Mouse (Mus musculus) neural tube, embryonic 14.5 days (tissue): ENCODE results near the gene Fam173b. TPM values are rescaled to one million over a fixed set of nuclear protein-coding genes. Genes with fewer than 3 reads are reported as not detected.
"Not testable (repeated sequence)": the region's sequence is repeated elsewhere in the genome, so short reads cannot be mapped to it uniquely, and the experiment has no call there.

Experiments
- ATAC-seq: fragments of 200-750 bp; cut with Nextera tagmentation; 2 replicates; pipeline ENCODE4 v1.8.0; 2017; ENCODE audit warnings: low read depth, mild to moderate bottlenecking, moderate TSS enrichment, moderate library complexity
- H3K27ac ChIP-seq: fragments of 300-500 bp; sonication (generic); 2 replicates; pipeline ENCODE4 v1.5.1; 2014; ENCODE audit warnings: low read depth, mild to moderate bottlenecking, control low read depth, low read length, moderate library complexity, mixed read lengths
- H3K27me3 ChIP-seq: fragments of 300-500 bp; sonication (generic); 2 replicates; pipeline ENCODE4 v1.6.1; 2014; ENCODE audit warnings: low read length; ENCODE audit not compliant: control insufficient read depth, insufficient read depth
- H3K36me3 ChIP-seq: fragments of 300-500 bp; sonication (generic); 2 replicates; pipeline ENCODE4 v1.6.1; 2014; ENCODE audit warnings: low read length, mixed read lengths; ENCODE audit not compliant: control insufficient read depth, insufficient read depth
- H3K4me1 ChIP-seq: fragments of 300-500 bp; sonication (generic); 2 replicates; pipeline ENCODE4 v1.6.1; 2014; ENCODE audit warnings: low read length; ENCODE audit not compliant: control insufficient read depth, insufficient read depth
- H3K4me2 ChIP-seq: fragments of 300-500 bp; sonication (generic); 2 replicates; pipeline ENCODE4 v1.6.1; 2014; ENCODE audit warnings: mild to moderate bottlenecking, low read depth, low read length, control low read depth
- H3K4me3 ChIP-seq: fragments of 300-500 bp; sonication (generic); 2 replicates; pipeline ENCODE4 v1.5.1; 2014; ENCODE audit warnings: low read depth, low read length, control low read depth, mixed read lengths
- H3K9ac ChIP-seq: fragments of 300-500 bp; sonication (generic); replicated peaks from 2 replicates; pipeline ENCODE4 v1.6.1; 2014; ENCODE audit warnings: low read depth, mild to moderate bottlenecking, control low read depth, low read length, mixed read lengths
- H3K9me3 ChIP-seq: fragments of 300-500 bp; sonication (generic); 2 replicates; pipeline ENCODE4 v1.6.1; 2016; ENCODE audit warnings: low read length; ENCODE audit not compliant: control insufficient read depth
- WGBS: fragments of 180-500 bp; shearing (Covaris S2); extraction: QIAGEN DNeasy Blood & Tissue Kit; methylation state at CpG from one replicate; pipeline ENCODE4 v1.1.7; 2014; 5-methylcytosine and 5-hydroxymethylcytosine counted together
- polyA plus RNA-seq: library from polyadenylated mRNA; unstranded; fragments of >200 nt; fragmentation: Nextera tagmentation; extraction: Ambion mirVana; gene quantifications from 2 replicates; pipeline ENCODE4 v1.2.1, GENCODE M21; 2014

The Fam173b gene
- polyA plus RNA-seq, 1 experiment from 2014 or later: 10.2 TPM

DNA sequence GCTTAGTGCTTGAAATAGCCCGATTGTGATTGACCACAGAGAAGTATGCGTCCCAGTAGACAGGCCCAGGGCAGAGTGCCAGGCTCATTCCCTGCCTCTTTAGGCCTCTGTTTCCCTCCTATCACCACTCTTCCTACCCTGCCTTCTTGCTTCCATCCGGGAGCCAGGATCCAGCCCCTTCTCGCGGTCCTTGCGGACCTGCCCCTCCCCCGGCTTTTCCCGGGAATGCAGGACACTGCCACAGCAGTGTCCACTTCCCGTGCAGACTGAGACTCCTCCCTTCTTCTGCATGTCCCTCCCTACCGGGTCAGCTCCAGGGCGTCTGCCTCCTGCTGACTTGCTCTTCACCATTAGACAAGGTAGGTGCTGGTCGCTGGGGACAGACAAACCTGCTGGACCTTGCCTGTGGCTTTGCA lies 33.1 kb upstream of the Fam173b start:
- no peaks in the 10 kb centered on the region for H3K36me3 ChIP-seq
- whole genome bisulfite sequencing: 20% methylated on average over 12 of the region's 12 CpGs
- no peak overlapping the region for H3K9ac ChIP-seq
- no peak overlapping the region for H3K27ac ChIP-seq
- H3K4me2 ChIP-seq: no peak overlapping the region
- no peaks in the 10 kb centered on the region for H3K4me1 ChIP-seq
- peak; percentile 34; the same call in 1 of the 2 replicates for ATAC-seq
- no peak overlapping the region for H3K4me3 ChIP-seq
- no peaks in the 10 kb centered on the region for H3K27me3 ChIP-seq
- no peaks in the 10 kb centered on the region for H3K9me3 ChIP-seq

DNA sequence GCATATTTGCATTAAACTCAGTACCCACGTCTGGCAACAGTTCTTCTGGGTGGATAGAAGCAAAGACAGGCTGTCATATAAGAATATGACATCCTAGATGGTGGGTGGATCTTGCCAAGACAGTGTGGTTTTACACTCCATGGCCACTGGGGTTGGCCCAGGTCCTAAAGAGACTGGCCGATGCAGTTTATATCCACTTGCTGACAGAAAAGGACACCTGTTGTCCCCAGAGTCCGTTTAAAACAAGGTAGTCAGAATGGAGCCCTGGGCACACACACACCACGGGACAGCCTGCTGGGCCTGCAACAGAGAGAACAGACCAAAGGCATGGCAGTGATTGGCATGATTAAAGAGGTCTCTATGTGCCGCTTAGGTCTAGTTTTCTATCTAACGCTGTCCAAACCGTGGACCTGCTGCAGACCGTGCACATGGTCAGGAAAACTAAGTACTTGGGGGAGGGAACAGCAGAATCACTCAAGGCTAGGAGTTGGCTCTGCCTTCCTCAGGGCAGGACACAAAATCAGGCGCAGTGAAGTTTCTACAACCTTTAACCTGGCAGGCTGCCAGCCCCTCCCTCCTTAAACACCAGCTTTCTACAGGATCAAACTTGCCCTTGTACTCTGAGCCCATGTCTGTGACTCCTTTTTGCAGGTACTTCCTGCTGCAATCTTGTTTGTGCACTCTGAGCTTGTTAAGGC lies 32.2 kb upstream of the Fam173b start:
- no peaks in the 10 kb centered on the region for H3K4me1 ChIP-seq
- H3K27ac ChIP-seq: no peak overlapping the region
- H3K9me3 ChIP-seq: no peaks in the 10 kb centered on the region
- ATAC-seq: no peak
- H3K4me2 ChIP-seq: no peak overlapping the region
- no peaks in the 10 kb centered on the region for H3K36me3 ChIP-seq
- H3K4me3 ChIP-seq: no peak overlapping the region
- WGBS: 71% methylated on average over 9 of the region's 9 CpGs
- no peak overlapping the region for H3K9ac ChIP-seq
- no peaks in the 10 kb centered on the region for H3K27me3 ChIP-seq

DNA sequence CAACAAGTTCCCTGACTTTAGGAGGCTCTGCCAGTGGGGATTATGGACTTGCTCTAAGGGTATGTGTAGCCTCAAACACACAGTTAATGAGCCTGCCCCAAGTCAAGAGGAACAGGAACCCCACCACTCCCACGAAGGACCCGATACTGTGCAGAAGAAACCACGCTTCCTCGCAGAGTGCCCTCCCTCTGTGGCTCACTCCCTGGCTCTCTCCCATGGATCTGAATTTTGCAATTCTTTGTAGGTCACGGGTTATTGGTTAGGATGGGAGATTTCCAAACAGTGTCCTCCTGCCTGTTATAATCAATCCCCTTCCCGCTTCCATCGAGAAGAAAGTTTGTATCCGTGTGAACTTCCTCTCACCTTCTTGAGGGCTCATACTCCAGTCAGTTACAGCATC lies 30.7 kb upstream of the Fam173b start:
- 94% methylated on average over 8 of the region's 8 CpGs for WGBS
- no peaks in the 10 kb centered on the region for H3K4me1 ChIP-seq
- H3K4me2 ChIP-seq: no peak overlapping the region
- no peak overlapping the region for H3K4me3 ChIP-seq
- no peak for ATAC-seq
- no peak overlapping the region for H3K27ac ChIP-seq
- no peak overlapping the region for H3K9ac ChIP-seq
- no peaks in the 10 kb centered on the region for H3K36me3 ChIP-seq
- H3K27me3 ChIP-seq: no peaks in the 10 kb centered on the region
- H3K9me3 ChIP-seq: no peaks in the 10 kb centered on the region

DNA sequence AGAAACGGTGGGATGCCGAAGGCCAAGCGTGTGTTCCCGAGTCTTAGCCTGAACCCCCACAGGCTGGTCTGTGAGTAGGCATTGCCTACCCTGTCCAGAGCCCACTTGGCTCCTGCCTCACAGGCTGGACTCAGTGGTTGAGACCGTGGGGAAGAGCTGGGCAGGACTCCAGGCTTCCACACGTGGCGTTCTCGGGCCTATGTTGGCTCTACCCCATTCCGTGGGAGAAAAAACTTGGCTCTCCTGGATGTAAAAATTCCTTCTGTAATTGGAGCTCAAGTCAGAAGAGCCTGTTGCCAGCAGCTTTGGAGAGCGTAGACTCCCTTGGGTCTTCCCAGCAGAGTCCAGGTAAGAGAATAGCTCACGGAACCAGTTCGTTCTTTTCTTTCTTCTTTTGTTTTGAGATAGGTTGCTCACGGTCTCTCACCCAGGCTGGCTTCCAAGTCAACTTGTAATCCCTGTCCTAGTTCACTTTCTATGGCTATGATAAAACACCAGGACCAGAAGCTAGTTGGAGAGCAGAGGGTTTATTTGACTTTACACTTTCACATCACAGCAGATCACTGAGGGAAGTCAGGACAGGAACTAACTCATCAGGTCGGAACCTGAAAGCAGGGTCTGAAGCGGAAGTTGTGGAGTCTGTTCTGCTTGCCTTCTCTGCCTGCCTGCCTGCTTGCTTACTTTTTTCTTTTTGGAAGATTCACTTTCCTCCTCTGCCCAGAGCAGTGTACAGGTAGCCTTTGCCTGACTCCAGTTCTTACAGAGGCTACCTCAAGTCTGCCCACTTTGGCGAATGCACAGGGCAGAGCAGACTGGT lies 29.5 kb upstream of the Fam173b start:
- ATAC-seq: no peak
- Histone ChIP-seq H3K36me3 (no peaks in the 10 kb centered on the region), H3K4me3 (no peak overlapping the region), H3K27me3 (no peaks in the 10 kb centered on the region), H3K4me1 (no peaks in the 10 kb centered on the region), H3K9me3 (no peaks in the 10 kb centered on the region), H3K9ac (no peak overlapping the region), H3K4me2 (no peak overlapping the region), H3K27ac (no peak overlapping the region)
- WGBS: 88% methylated on average over 16 of the region's 16 CpGs

DNA sequence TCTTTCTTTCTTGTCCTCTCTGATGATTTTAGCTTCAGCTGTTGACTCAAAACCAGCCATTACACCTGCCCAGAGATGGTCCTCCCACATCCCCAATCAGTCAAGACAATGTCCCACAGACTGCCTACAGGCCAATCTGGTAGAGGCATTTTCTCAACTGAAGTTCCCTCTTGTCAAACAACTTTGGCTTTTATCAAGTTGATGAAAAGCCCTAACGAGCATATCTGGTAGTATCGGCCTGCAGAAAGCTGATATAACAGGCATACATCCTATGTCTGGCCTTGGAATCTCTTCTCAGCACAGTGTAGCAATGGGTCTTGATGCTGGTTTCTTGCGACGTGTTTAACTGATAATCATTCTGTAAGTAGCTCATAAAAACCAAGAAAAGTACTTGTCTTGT lies 28.4 kb upstream of the Fam173b start:
- no peak for ATAC-seq
- no peak overlapping the region for H3K4me2 ChIP-seq
- no peak overlapping the region for H3K9ac ChIP-seq
- H3K4me3 ChIP-seq: no peak overlapping the region
- H3K4me1 ChIP-seq: no peaks in the 10 kb centered on the region
- no peaks in the 10 kb centered on the region for H3K27me3 ChIP-seq
- no peak overlapping the region for H3K27ac ChIP-seq
- H3K9me3 ChIP-seq: no peaks in the 10 kb centered on the region
- no peaks in the 10 kb centered on the region for H3K36me3 ChIP-seq
- WGBS: 92% methylated on average over 4 of the region's 4 CpGs

DNA sequence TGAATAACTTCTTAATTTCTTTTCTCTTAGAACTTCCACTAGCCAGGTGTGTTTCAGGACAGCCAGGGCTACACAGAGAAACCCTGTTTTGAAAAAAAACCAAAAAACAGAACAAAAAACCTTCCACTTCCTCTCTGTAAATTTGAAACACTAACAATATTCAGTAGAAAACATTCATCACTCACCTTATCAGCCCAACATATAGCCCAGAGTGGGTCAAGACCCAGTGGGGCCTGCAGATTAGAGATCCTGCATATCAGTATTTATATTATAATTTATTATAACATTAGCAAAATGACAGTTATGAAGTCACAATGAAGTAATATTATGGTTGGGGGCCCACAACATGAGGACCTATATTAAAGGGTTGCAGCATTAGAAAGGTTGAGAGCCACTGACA lies 28.0 kb upstream of the Fam173b start:
- no peak for ATAC-seq
- H3K27me3 ChIP-seq: no peaks in the 10 kb centered on the region
- H3K36me3 ChIP-seq: no peaks in the 10 kb centered on the region
- no peaks in the 10 kb centered on the region for H3K9me3 ChIP-seq
- H3K9ac ChIP-seq: no peak overlapping the region
- no peak overlapping the region for H3K27ac ChIP-seq
- H3K4me3 ChIP-seq: no peak overlapping the region
- no peak overlapping the region for H3K4me2 ChIP-seq
- H3K4me1 ChIP-seq: no peaks in the 10 kb centered on the region

DNA sequence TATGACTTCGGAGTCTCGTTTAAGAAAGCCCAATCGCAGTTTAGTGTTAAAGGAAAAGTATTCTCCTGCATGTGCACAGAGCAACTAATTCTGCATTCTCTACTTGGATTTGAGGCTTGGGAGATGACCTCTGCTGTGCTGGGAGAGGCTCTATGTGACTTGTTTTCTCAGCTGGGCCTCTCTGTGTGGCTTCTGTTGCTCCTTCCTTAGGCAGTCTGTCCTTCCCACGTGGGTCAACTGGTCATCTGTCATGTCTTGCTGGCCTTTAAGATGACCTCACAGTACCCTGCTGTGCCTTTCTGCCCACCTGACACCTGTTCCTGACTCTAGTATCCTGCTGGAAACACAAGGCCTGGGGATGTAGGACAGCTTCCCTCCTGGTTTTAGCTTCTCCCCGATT lies 25.6 kb upstream of the Fam173b start:
- no peaks in the 10 kb centered on the region for H3K27me3 ChIP-seq
- WGBS: 77% methylated on average over 5 of the region's 5 CpGs
- ATAC-seq: no peak

DNA sequence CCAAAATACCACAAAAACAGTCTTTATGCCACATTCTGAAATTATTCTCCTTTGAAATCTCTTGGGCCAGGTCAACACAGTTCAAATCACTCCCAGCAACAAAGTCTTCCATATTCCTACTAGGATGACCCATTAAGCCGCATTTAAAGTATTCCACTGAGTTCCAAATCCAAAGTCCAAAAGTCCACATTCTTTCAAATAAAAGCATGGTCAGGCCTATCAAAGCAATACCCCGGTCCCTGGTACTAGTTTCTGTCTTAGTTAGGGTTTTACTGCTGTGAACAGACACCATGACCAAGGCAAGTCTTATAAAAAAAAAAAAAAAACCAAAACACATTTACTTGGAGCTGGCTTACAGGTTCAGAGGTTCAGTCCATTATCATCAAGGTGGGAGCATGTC lies 20.6 kb upstream of the Fam173b start:
- not testable (repeated sequence) for H3K4me3 ChIP-seq, H3K9me3 ChIP-seq, H3K27me3 ChIP-seq, H3K27ac ChIP-seq, H3K36me3 ChIP-seq, H3K4me2 ChIP-seq, H3K4me1 ChIP-seq, H3K9ac ChIP-seq, ATAC-seq
- WGBS: 97% methylated on average over 2 of the region's 2 CpGs

More for the DNA sequence above, 25.6 kb upstream of the Fam173b start:
- Histone ChIP-seq H3K4me3 (no peak overlapping the region), H3K4me1 (no peaks in the 10 kb centered on the region), H3K36me3 (no peaks in the 10 kb centered on the region), H3K27ac (no peak overlapping the region), H3K9ac (no peak overlapping the region), H3K9me3 (no peaks in the 10 kb centered on the region), H3K4me2 (no peak overlapping the region)

DNA sequence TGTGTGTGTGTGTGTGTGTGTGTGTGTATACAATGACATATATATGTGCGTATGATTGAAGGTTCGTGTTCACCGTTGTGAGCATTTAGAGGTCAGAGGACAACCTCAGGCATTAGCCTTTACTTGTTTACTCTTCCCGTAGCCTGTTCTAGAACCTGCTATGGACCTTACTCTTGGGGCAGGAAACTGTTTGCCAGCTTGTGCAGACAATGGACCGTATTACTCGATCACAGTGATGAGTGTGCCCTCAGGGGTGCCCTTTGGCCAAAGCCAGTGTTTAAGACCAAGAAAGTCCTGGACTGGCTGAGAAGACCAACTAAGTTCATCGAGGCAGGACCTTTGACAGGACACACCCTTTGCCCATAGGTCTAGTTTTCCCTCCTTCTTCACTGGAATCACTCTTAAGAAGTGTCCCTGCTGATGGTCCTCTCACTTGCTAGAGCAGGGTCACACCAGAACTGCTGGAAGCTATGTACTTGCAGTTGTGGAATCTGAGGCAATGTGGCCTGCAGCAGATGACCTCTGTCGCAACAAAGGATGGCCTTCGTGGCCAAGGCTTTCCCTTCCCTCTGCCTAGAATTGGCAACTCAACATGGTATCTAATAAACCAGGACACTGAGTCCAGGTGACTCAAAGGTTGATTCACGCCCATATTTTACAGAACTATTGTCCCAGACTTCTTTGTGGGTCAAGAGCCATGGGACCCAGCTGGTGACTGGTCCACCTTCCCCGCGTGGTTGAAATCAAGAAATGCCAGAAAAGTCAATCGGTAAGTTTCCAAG lies 18.2 kb upstream of the Fam173b start:
- H3K4me2 ChIP-seq: no peak overlapping the region
- H3K4me1 ChIP-seq: no peaks in the 10 kb centered on the region

More for the DNA sequence above, 18.2 kb upstream of the Fam173b start:
- no peak for ATAC-seq
- Histone ChIP-seq H3K36me3 (no peaks in the 10 kb centered on the region), H3K27ac (no peak overlapping the region), H3K9me3 (no peaks in the 10 kb centered on the region), H3K27me3 (no peaks in the 10 kb centered on the region), H3K4me3 (no peak overlapping the region), H3K9ac (no peak overlapping the region)
- WGBS: 92% methylated on average over 13 of the region's 13 CpGs
